Mouse (Mus musculus) ZHBTc4 (cell line): Measurements from ENCODE around the gene Cldn15.

Source experiments
- DNase-seq: peaks from one replicate; pipeline ENCODE4 v3.0.0-alpha.2; 2011; ENCODE audit warnings: low read depth, low spot score

Gene Cldn15

DNA sequence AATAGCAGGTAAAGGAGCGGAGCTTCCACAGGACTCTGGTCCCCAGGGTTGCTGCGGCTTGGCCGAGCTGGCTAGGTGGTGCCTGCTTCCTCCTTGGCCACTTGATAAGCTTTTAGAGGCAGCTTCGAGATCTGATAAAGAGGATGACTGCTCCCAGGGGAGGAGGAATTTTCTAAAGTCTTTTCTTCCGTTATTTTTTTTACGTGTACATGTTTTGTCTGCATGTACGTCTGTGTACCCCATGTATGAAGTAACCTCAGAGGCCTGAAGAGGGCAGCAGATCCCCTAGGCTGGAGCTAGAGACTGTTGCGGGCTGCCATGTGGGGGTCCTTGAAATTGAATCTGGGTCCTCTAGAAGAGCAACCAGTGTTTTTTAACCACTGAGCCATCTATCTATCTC, 14.6 kb downstream of the Cldn15 start:
- DNase-seq: peak; percentile 46

DNA sequence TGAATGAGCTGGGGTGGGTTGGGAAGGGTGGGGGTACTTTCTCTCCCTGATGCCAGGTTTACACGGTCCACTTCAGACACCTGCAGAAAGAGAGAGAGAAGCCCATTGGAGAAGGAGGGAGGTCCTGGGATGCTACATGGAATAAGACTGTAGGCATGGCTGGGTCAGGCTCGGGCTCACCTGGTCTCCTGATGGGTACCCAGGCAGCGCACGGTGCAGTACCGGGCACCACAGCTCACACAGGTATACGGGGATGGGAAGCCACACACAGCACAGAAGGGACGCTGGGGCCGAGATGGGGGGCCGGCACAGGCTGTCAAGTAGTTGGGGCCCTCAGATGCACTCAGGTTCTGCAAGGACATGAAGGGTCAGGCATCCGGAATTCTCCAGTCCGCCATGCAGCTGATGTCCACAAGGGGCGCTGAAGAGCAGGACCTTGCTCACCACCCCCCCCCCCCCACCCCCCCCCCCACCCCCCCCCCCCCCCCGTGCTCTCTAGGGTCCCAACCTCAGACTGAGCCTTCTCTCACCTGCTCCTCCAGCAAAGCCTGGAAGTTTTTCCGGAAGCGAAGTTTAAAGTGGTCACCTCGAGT, 16.0 kb downstream of the Cldn15 start:
- peak; percentile 69 for DNase-seq

GRCm38 (mm10) chr5:136984828-136985227, 18.4 kb downstream of the Cldn15 start:
- no peak for DNase-seq

GRCm38 (mm10) chr5:136986695-136987137, 20.3 kb downstream of the Cldn15 start, which contains the start of gene Plod3:
Gene Plod3 (plus strand): TSS chr5:136987019.
- DNase-seq: peak; percentile 100

DNA sequence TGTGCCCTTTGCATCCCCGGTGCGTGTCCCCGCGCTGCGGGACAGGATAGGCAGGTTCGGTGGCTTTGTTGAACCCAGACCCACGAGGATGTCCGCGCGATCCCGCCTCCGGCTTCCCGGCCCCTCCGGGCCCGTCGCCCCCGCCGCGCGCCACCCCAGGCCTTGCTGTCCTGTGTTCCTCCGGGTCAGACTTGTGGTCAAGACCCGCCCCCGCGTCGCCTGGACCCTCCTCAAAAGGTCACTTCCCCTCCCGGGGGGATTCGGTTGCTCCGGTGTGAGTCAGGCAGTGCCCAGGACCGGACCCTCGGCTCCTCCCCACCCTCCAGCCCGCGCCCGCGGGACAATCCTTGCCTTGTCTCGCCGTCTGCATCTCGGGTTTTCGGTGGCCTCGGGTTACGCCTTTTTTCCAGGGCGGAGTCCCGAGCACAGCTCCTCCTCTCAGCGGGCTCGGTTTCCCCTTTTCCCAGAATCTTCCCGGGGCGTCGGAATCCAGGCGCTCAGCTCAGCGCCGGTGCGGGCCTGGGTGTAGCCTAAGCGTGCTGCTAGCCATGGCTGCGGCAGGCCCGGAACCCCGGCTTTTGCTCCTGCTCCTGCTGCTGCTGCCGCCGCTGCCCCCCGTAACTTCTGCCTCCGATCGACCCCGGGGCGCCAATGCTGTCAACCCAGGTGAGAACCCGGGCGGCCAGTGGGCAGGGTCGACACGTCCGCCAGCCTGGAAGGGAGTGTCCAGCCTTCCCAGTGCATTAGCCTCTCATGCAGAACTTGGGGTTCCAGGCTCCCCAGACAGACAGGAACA, 20.9 kb downstream of the Cldn15 start:
- DNase-seq: peak; percentile 77

DNA sequence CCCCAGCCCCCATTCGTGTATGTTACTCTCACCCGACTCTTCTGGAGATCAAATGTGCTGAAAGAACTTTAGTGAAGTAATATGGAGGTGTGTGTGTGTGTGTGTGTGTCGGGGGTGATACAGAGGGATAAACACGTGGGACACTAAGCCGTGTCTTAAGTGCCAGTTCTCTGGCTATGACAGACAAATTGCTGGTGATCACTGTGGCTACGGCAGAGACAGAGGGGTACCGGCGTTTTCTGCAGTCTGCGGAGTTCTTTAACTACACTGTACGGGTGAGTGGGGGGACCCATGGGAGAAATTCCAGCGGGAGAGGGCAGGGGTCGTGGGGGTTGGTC, 21.5 kb downstream of the Cldn15 start, which contains the start of gene Znhit1:
TSS of gene Znhit1 (minus strand) at position 88 of the 338 bp plus-strand sequence.
- DNase-seq: no peak

- DNase-seq: no peak
Measured at GRCm38 (mm10) chr5:136988420-136988819, 22.0 kb downstream of the Cldn15 start.

GRCm38 (mm10) chr5:136989801-136990200, 23.4 kb downstream of the Cldn15 start:
- no peak for DNase-seq

DNA sequence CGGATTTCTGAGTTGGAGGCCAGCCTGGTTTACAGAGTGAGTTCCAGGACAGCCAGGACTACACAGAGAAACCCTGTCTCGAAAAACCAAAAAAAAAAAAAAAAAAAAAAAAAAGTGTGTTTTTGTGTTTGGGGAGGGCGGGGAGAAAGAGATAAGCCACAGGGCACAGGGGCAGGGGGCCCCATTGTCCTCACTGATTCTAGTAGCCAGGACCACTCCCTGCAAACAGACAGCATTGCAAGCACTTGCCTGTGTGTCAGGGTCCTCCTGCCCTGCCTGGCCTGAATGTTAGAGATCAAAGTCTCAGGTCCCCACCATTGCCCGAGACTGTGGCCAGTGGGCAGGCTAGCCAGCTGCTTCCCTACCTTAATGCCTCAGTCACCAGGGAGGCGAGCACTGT, 33.0 kb downstream of the Cldn15 start:
- no peak for DNase-seq

- DNase-seq: peak; percentile 76
Measured at GRCm38 (mm10) chr5:137000612-137001011, 34.2 kb downstream of the Cldn15 start.

- DNase-seq: no peak
Measured at GRCm38 (mm10) chr5:137007276-137007675, 40.9 kb downstream of the Cldn15 start.

DNA sequence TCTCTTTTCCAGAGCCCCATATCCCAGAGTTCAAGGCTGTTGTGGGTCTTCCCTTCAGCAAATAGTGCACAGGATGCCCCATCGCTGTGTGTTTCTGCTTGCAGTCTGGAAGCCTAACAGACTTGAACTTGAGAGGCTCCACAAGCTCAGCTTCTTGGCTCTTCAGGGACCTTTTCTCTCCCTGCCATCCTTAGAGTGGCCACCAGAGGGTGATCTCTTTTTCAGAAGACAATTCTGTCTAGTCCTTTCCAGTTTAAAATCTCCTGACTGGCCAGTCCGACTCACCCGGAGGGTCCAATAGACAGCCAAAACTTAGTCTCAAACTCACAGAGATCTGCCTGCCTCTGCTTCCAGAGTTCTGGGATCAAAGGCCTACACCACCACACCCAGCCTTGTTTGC, 43.6 kb downstream of the Cldn15 start:
- peak; percentile 83 for DNase-seq

- DNase-seq: no peak
Measured at GRCm38 (mm10) chr5:137012401-137012950, 46.1 kb downstream of the Cldn15 start.

DNA sequence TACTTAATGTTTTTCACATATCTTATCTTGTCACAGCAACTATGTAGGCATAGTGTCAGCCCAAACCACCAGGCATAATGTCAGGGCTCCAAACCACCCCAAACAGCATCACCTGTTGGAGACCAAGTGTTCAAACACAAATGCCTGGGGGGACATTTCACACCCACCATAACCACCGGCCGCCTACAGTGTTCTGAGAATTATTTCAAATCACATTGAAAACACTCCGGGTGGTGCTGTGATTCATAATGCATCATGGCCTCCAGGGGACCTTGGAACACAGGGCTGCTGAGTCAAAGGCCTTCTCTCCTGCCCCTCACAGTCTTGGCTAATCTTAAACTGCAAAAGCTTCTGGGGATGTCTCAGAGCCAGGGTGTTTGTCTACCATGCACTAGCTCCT, 49.5 kb downstream of the Cldn15 start:
- no peak for DNase-seq

GRCm38 (mm10) chr5:137024318-137024717, 57.9 kb downstream of the Cldn15 start:
- no peak for DNase-seq

- DNase-seq: peak; percentile 90
Measured at GRCm38 (mm10) chr5:137025132-137025531, 58.7 kb downstream of the Cldn15 start.
